Mouse (Mus musculus) liver, embryonic 12.5 days (tissue): Measurements from ENCODE around the gene Hdac10. TPM values are rescaled to one million over a fixed set of nuclear protein-coding genes. Genes with fewer than 3 reads are reported as not detected.

Experiments
- ATAC-seq: fragments of 200-750 bp; cut with Nextera tagmentation; 2 replicates; pipeline ENCODE4 v1.8.0; 2017; ENCODE audit warnings: moderate number of reproducible peaks, mild to moderate bottlenecking, moderate library complexity
- H3K27ac ChIP-seq: fragments of 300-500 bp; sonication (generic); 2 replicates; pipeline ENCODE4 v1.5.1; 2016; ENCODE audit warnings: mild to moderate bottlenecking
- H3K27me3 ChIP-seq: fragments of 300-500 bp; sonication (generic); replicated peaks from 2 replicates; pipeline ENCODE4 v1.6.1; 2016; ENCODE audit warnings: mild to moderate bottlenecking, moderate library complexity
- H3K36me3 ChIP-seq: fragments of 300-500 bp; sonication (generic); 2 replicates; pipeline ENCODE4 v1.6.1; 2016; ENCODE audit warnings: mild to moderate bottlenecking, moderate library complexity
- H3K4me1 ChIP-seq: fragments of 300-500 bp; sonication (generic); 2 replicates; pipeline ENCODE4 v1.6.1; 2016
- H3K4me2 ChIP-seq: fragments of 300-500 bp; sonication (generic); 2 replicates; pipeline ENCODE4 v1.6.1; 2016; ENCODE audit warnings: mild to moderate bottlenecking, moderate library complexity
- H3K4me3 ChIP-seq: fragments of 300-500 bp; sonication (generic); 2 replicates; pipeline ENCODE4 v1.5.1; 2016; ENCODE audit warnings: mild to moderate bottlenecking, moderate library complexity
- H3K9ac ChIP-seq: fragments of 300-500 bp; sonication (generic); 2 replicates; pipeline ENCODE4 v1.6.1; 2016; ENCODE audit warnings: mild to moderate bottlenecking, moderate library complexity
- H3K9me3 ChIP-seq: fragments of 300-500 bp; sonication (generic); replicated peaks from 2 replicates; pipeline ENCODE4 v1.6.1; 2016; ENCODE audit warnings: mild to moderate bottlenecking, moderate library complexity
- WGBS: fragments of 180-500 bp; shearing (Covaris S2); methylation state at CpG from one replicate; pipeline ENCODE4 v1.1.7; 2016; ENCODE audit not compliant: insufficient replicate concordance; 5-methylcytosine and 5-hydroxymethylcytosine counted together
- polyA plus RNA-seq: library from polyadenylated mRNA; unstranded; fragments of >200 nt; fragmentation: Nextera tagmentation; extraction: Ambion mirVana; gene quantifications from 2 replicates; pipeline ENCODE4 v1.2.1, GENCODE M21; 2016

The Hdac10 gene
- polyA plus RNA-seq, 1 experiment from 2014 or later: 12.8 TPM

DNA sequence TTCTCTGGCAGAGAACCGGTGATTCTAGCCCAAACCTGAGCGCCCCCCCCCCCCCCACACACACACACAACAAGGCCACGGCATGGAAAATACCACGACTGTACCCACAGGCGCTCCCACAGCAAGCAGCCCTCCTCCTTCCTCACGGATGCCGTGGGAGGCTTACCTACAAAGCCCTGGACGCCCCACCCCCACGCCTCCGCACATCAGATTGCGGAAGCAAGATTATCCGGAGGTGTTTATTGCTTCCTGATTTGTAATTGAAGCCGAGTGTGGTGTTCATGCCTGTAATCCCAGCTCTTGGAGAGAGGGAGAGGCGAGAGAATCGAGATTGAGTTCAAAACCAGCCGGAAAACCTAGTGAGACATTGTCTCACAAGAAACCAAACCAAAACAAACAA is 18.5 kb upstream of the Hdac10 start:
- Histone ChIP-seq H3K4me2 (peak overlapping the region; percentile 50), H3K27ac (no peak overlapping the region), H3K4me3 (0 out of 2 replicates have a peak overlapping the region, but pooled peaks have one; percentile 18), H3K4me1 (peaks cover 22% of the 10 kb centered on the region), H3K36me3 (no peaks in the 10 kb centered on the region), H3K9me3 (no peaks in the 10 kb centered on the region), H3K27me3 (peaks cover 91% of the 10 kb centered on the region), H3K9ac (0 out of 2 replicates have a peak overlapping the region, but pooled peaks have one; percentile 2)
- no peak for ATAC-seq
- 8% methylated on average over 15 of the region's 16 CpGs for WGBS

DNA sequence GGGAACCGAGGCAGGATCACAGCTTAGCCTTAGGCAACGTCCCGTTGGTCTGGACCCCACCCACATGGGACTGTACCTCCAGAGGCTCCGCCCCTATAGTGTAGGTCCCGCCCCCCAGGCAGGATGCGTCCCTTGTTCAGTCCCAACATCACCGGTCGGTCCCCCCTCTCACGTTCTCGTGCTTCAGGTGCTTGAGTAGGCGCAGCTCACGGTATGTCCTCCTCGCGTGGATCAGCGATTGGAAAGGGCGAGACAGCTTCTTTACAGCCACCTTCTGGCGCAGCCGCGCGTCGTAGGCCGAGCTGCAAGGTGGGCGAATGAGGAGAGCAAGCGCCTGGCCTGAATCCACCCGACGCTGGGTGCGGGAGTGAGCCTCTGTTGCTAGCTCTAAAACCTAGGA is 18.0 kb upstream of the Hdac10 start:
- Histone ChIP-seq H3K4me2 (peak overlapping the region; percentile 50), H3K36me3 (no peaks in the 10 kb centered on the region), H3K9me3 (no peaks in the 10 kb centered on the region), H3K4me3 (peak overlapping the region; percentile 18), H3K27ac (no peak overlapping the region), H3K9ac (0 out of 2 replicates have a peak overlapping the region, but pooled peaks have one; percentile 2), H3K4me1 (peaks cover 22% of the 10 kb centered on the region), H3K27me3 (peaks cover 95% of the 10 kb centered on the region)
- ATAC-seq: 0 out of 2 replicates have a peak, but pooled peaks have one; percentile 22
- WGBS: 5% methylated on average over 27 of the region's 27 CpGs

DNA sequence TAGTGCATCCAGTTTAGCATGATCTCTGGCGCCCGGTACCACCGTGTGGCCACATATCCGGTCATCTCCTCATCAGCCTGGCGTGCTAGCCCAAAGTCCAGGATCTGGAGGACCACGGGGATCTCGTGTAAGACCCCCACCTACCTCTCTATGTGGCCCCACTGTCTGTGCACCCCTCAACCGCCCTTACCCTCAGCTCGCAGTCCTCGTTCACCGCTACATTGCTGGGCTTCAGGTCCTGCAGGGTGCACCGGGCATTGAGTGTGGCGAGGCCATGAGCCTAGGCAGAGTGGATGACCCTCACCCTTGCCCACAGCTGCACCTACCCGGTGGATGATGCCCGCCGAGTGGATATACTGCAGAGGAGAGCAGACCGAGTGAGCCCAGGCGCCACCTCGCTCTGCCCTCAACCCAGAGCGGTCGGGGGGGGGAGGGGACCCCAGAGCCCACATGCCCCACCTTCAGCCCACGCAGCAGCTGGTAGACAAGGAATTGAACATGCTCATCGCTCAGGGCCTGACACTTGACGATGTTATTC is 17.4 kb upstream of the Hdac10 start:
- Histone ChIP-seq H3K4me3 (no peak overlapping the region), H3K9me3 (no peaks in the 10 kb centered on the region), H3K27me3 (peaks cover 100% of the 10 kb centered on the region), H3K36me3 (no peaks in the 10 kb centered on the region), H3K9ac (no peak overlapping the region), H3K27ac (no peak overlapping the region), H3K4me2 (peak overlapping the region; percentile 50; the same call in 1 of the 2 replicates), H3K4me1 (peaks cover 23% of the 10 kb centered on the region)
- 58% methylated on average over 24 of the region's 24 CpGs for WGBS
- no peak for ATAC-seq

DNA sequence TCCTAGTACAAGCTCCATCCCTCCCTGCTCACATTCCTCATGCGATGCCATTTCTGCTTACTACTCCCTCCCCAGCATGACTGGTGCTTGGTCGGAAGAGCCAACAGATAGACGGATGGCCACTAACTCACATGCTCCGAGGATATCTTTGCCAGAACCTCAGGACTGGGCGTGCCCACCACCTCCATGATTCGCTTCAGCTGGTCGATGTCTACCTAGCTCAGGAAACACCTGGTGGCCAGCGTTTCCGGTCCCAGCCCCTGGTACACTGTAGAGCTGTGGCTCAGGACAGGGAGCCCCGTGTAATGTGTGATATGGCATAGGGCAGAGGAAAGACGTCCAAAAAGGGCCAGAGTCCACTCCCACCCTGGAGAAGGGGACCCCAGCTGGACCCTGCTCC is 16.5 kb upstream of the Hdac10 start:
- peaks cover 28% of the 10 kb centered on the region for H3K4me1 ChIP-seq
- H3K27me3 ChIP-seq: peaks cover 100% of the 10 kb centered on the region
- H3K9me3 ChIP-seq: no peaks in the 10 kb centered on the region
- no peak overlapping the region for H3K4me3 ChIP-seq
- no peak overlapping the region for H3K9ac ChIP-seq
- H3K27ac ChIP-seq: no peak overlapping the region
- ATAC-seq: no peak
- H3K4me2 ChIP-seq: no peak overlapping the region
- WGBS: 55% methylated on average over 11 of the region's 11 CpGs
- H3K36me3 ChIP-seq: no peaks in the 10 kb centered on the region

DNA sequence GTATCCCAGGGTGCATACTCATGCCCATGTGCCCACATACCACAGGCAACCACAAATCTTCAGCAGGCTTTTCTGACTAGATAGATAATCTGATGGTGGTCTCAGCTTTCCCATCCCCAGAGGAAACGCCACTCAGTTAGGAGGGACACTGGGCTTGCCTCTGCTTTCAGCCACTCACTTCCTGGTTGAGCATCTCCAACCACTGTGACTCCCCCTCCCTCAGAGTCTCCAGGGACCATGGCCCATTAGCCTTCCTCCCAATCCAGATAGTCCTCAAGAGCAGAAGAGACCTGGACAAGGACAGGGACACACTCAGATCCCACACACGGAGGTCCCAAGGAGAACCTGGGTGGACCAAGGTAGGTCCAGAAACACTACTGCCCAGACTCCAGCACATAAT is 14.6 kb upstream of the Hdac10 start:
- Histone ChIP-seq H3K27me3 (peaks cover 100% of the 10 kb centered on the region), H3K4me3 (no peak overlapping the region), H3K27ac (no peak overlapping the region), H3K36me3 (no peaks in the 10 kb centered on the region), H3K4me1 (peaks cover 16% of the 10 kb centered on the region), H3K9me3 (no peaks in the 10 kb centered on the region), H3K4me2 (no peak overlapping the region), H3K9ac (no peak overlapping the region)
- 35% methylated on average over 2 of the region's 2 CpGs for WGBS
- no peak for ATAC-seq

DNA sequence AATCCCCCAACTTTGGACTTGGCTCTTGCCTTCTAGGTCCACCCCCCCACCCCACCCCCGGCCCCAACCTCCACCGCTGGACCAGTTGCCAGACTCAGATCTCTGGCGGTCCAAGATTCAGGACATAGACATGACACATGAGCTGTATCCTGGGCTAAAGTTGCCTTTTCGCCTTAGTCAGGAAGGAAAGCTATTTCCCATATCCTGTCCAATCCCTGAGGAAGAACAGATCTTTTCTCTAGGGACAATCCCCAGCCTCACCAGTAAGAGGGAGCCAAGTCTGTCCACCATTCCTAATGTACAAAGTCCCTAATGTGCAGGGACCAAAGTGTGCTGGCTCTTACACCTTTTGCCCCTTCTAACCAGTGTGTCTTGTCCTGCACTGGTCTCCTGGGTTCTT is 13.4 kb upstream of the Hdac10 start:
- H3K4me3 ChIP-seq: no peak overlapping the region
- no peak overlapping the region for H3K9ac ChIP-seq
- no peak overlapping the region for H3K27ac ChIP-seq
- no peaks in the 10 kb centered on the region for H3K36me3 ChIP-seq
- peaks cover 13% of the 10 kb centered on the region for H3K4me1 ChIP-seq
- H3K4me2 ChIP-seq: no peak overlapping the region
- no peak for ATAC-seq
- H3K9me3 ChIP-seq: no peaks in the 10 kb centered on the region
- peaks cover 100% of the 10 kb centered on the region for H3K27me3 ChIP-seq
- WGBS: 55% methylated on average over 4 of the region's 4 CpGs

DNA sequence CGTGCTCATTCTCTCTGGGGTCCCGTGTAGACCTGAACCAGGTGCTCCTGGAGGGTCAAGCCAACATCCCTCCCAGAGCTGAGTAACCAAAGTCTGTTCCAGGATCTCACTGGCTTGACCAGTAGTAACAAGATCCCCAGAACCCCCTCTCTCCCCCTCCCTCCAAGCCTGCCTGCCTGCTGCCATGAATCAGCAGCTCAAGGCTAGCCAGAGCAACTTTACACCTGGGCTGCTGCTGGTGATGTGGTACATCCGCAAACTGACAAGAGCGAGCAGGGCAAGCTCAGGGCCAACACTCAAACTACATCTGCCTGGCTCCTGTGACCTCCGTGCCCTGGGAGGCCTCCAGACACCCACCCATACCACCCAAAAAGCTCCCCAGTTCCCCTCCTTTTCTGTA is 12.9 kb upstream of the Hdac10 start:
- H3K27me3 ChIP-seq: peaks cover 100% of the 10 kb centered on the region
- no peak overlapping the region for H3K4me2 ChIP-seq
- no peaks in the 10 kb centered on the region for H3K9me3 ChIP-seq
- no peak overlapping the region for H3K27ac ChIP-seq
- no peaks in the 10 kb centered on the region for H3K36me3 ChIP-seq
- H3K4me1 ChIP-seq: peaks cover 9% of the 10 kb centered on the region
- WGBS: 24% methylated on average over 5 of the region's 5 CpGs
- no peak overlapping the region for H3K4me3 ChIP-seq
- ATAC-seq: no peak
- no peak overlapping the region for H3K9ac ChIP-seq

DNA sequence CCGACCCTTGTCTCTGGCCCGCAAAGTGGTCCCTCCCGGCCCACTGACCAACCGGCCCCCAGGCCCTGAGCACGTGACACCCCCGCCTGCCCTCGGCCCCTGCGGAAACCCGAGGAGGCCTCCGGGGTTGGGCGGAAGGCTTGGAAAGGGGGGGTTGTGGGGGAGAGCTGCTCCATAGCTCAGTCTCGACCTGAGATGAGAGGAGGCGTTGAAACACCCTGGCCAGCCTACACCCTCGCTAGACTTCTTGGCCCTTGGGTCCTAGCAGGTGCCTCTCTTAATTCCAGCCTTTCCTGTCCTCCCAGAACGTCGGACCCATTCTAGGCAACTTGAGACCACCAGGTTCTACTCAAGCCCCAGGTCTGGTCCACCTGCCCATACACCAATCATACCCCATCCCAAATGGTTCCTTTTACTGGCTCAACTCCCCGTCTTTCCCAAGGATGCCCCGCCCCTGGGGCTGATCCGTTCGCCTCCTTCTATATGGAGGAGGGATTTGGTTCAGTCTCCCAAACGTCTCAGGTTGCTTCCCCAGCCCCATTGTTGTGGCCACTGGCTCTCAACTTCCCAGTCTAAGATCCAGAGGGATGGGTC is 12.3 kb upstream of the Hdac10 start, which contains the start of gene Mapk12:
Mapk12 (minus strand) TSS at position 45 of the 594 bp plus-strand sequence.
- no peaks in the 10 kb centered on the region for H3K9me3 ChIP-seq
- H3K9ac ChIP-seq: peak within 1 kb of the TSS; percentile 14; the same call in 1 of the 2 replicates
- H3K4me1 ChIP-seq: 0 out of 2 replicates have a peak, but pooled peaks cover 6% of the 10 kb centered on the region
- H3K27ac ChIP-seq: no peak within 1 kb of the TSS
- ATAC-seq: no peak; the same call in 1 of the 2 replicates
- peak within 1 kb of the TSS; percentile 47 for H3K4me3 ChIP-seq
- H3K36me3 ChIP-seq: no peaks in the 10 kb centered on the region
- WGBS: under 1% methylated on average over 21 of the region's 21 CpGs
- H3K27me3 ChIP-seq: peaks cover 100% of the 10 kb centered on the region
- H3K4me2 ChIP-seq: peak within 1 kb of the TSS; percentile 61

DNA sequence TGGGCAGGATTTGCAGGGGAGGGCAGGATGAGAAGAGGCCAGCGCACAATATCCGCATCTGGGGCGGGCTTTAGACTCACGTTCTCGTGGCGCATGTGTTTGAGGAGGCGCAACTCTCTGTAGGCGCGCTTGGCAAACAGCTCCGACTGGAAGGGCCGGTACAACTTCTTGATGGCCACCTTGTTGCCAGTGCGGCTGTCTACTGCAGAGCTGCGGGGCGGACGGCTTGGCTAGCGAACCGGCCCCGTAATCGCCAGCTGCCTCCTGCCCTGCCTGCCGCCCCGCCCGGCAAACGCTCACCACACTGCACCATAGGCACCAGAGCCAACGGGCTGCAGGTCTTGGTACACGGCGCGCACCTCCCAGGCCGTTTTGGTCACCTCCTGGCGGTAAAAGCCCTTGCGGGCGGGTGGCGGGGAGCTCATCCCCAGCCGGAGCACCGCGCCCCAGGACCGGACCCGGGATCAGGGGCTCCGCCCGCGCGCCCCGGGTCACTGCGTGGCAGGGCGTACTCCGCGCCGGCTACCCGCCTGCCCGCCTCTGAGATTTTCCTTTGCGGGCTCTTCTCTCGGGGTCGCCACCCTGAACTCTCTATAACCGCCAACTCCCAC is 11.7 kb upstream of the Hdac10 start:
- no peak for ATAC-seq
- H3K27me3 ChIP-seq: peaks cover 100% of the 10 kb centered on the region

DNA sequence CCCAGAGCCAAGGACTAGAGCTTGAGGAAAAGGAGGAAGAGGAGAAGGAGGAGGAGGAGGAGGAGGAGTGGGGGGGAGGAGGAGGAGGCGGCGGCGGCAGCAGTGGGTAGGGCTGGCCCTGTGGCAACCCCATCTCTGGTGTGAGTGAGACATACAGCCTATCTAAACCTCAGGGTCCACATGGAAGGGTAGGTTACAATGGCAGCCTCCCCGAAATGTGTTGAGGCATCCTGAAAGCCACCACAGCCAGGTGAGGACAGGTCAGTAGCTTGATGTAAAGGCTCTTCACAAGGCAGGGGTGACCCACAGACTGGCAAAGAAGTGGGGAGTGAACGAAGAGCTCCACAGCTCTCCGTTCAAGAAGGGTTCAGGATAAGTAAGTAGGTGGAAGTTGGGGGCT is 10.0 kb upstream of the Hdac10 start:
- ATAC-seq: no peak
- H3K9ac ChIP-seq: no peak overlapping the region
- H3K27me3 ChIP-seq: peaks cover 93% of the 10 kb centered on the region
- no peak overlapping the region for H3K27ac ChIP-seq
- 72% methylated on average over 6 of the region's 6 CpGs for WGBS
- H3K4me1 ChIP-seq: 0 out of 2 replicates have a peak, but pooled peaks cover 6% of the 10 kb centered on the region
- H3K4me3 ChIP-seq: no peak overlapping the region
- no peak overlapping the region for H3K4me2 ChIP-seq
- no peaks in the 10 kb centered on the region for H3K36me3 ChIP-seq
- H3K9me3 ChIP-seq: no peaks in the 10 kb centered on the region

More for the DNA sequence above, 11.7 kb upstream of the Hdac10 start:
- H3K27ac ChIP-seq: no peak overlapping the region
- H3K4me1 ChIP-seq: 0 out of 2 replicates have a peak, but pooled peaks cover 6% of the 10 kb centered on the region
- no peaks in the 10 kb centered on the region for H3K9me3 ChIP-seq
- 2% methylated on average over 53 of the region's 53 CpGs for WGBS
- peak overlapping the region; percentile 61 for H3K4me2 ChIP-seq
- H3K9ac ChIP-seq: peak overlapping the region; percentile 14; the same call in 1 of the 2 replicates
- peak overlapping the region; percentile 47 for H3K4me3 ChIP-seq
- H3K36me3 ChIP-seq: no peaks in the 10 kb centered on the region

DNA sequence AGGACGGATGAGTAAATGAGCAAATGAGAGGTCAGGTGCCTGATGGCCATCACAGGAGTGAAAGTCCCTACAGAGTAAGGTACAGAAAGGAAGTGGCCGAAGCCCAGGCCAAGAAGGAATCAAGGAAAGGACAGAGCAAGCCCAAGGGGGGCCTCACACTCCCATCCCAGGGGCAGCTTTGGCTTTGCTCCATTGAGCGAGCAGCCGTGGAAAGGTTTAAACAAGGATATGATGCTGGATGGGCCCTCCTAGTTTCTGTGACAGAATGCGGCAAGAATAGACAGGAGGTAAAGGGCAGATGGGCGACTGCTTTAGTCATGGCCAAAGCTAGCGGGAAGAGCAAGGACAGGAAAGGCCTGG is 9.5 kb upstream of the Hdac10 start:
- ATAC-seq: no peak
- H3K9ac ChIP-seq: no peak overlapping the region
- H3K27me3 ChIP-seq: peaks cover 87% of the 10 kb centered on the region
- no peaks in the 10 kb centered on the region for H3K36me3 ChIP-seq
- H3K27ac ChIP-seq: no peak overlapping the region
- no peak overlapping the region for H3K4me2 ChIP-seq
- no peak overlapping the region for H3K4me3 ChIP-seq
- 0 out of 2 replicates have a peak, but pooled peaks cover 6% of the 10 kb centered on the region for H3K4me1 ChIP-seq
- H3K9me3 ChIP-seq: no peaks in the 10 kb centered on the region
- WGBS: 69% methylated on average over 7 of the region's 7 CpGs

DNA sequence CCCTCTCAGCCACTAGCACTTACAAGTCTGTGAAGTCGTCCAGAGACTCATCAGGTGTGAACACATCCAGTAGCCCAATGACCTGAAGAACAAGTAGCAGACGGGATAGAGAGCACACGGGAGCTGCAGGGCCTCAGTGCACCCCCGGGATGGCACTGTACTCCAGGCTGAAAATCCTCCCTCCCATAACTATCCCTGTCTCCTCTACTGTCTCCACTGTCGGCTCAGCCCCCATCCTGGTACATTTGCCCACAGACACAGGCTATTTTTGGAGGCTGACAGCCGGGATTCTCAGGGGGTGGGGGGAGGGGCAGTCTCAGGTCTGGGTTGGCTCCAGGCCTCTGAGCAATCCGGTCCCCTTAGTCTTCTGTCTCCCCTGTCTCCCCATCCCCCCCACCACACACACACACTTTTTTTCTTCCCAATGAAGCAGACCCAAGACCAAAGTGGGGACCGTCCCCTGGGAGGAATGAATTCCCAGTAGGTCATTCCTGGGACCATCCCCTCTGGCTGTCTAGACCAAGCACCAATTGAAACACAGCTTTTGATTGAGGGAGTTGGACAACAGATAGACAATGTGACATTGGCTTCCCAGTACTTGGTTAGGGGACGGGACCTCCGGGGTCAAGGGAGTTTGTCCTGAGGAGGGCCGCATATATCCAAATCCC is 9.0 kb upstream of the Hdac10 start:
- Histone ChIP-seq H3K27me3 (peaks cover 82% of the 10 kb centered on the region), H3K4me3 (no peak overlapping the region), H3K4me2 (no peak overlapping the region), H3K9ac (no peak overlapping the region), H3K36me3 (no peaks in the 10 kb centered on the region), H3K27ac (no peak overlapping the region), H3K4me1 (0 out of 2 replicates have a peak, but pooled peaks cover 6% of the 10 kb centered on the region), H3K9me3 (no peaks in the 10 kb centered on the region)
- ATAC-seq: no peak
- 56% methylated on average over 11 of the region's 11 CpGs for WGBS
